Mouse (Mus musculus): Measurements from ENCODE around the gene Abi2. TPM values are rescaled to one million over a fixed set of nuclear protein-coding genes. Genes with fewer than 3 reads are reported as not detected.

The Abi2 gene
- polyA plus RNA-seq, 1 experiment = 6.7 TPM

GRCm38 (mm10) chr1:60447067-60447466, 37.6 kb downstream of the Abi2 start:
- Histone ChIP-seq H3K27me3 (ENCODE audit: control insufficient read depth, insufficient read depth, insufficient read length) (no peaks in the 10 kb centered on the region), H3K36me3 (ENCODE audit: control insufficient read depth, insufficient read depth) (no peaks in the 10 kb centered on the region), H3K4me2 (ENCODE audit: low read depth) (no peak overlapping the region), H3K4me3 (no peak overlapping the region), H3ac (ENCODE audit: control insufficient read depth, insufficient read length) (no peak overlapping the region), H3K79me2 (ENCODE audit: control insufficient read depth, insufficient read depth) (no peaks in the 10 kb centered on the region)
- TF ChIP-seq SRF (IDR thresholded peaks at IDR 0.05; ENCODE audit: control insufficient read depth, insufficient read length, low read depth) (no peak), USF1 (IDR thresholded peaks at IDR 0.05; ENCODE audit: low read depth) (no peak), MYOD1 (IDR thresholded peaks at IDR 0.05; ENCODE audit: control insufficient read depth in 1 of 3, insufficient read length in 2 of 3, low read depth in 2 of 3) (no peak), REST (IDR thresholded peaks at IDR 0.05; ENCODE audit: insufficient read depth, insufficient read length) (no peak), POLR2AphosphoS2 (IDR thresholded peaks at IDR 0.05; ENCODE audit: insufficient read length, low read depth) (no peak), MYOG (IDR thresholded peaks at IDR 0.05; ENCODE audit: control insufficient read depth in 1 of 3, insufficient read depth in 1 of 3, insufficient read length in 2 of 3, low read depth in 2 of 3) (no peak), MAX (IDR thresholded peaks at IDR 0.05; ENCODE audit: low read depth) (no peak), CEBPB (IDR thresholded peaks at IDR 0.05; ENCODE audit: insufficient read depth, poor library complexity, severe bottlenecking) (no peak), TCF12 (IDR thresholded peaks at IDR 0.05; ENCODE audit: insufficient read depth, poor library complexity, severe bottlenecking) (no peak), POLR2A (IDR thresholded peaks at IDR 0.05; ENCODE audit: insufficient read length, low read depth) (no peak), TCF3 (IDR thresholded peaks at IDR 0.05; ENCODE audit: insufficient read length, low read depth) (no peak), E2F4 (IDR thresholded peaks at IDR 0.05; ENCODE audit: insufficient read depth) (no peak)

DNA sequence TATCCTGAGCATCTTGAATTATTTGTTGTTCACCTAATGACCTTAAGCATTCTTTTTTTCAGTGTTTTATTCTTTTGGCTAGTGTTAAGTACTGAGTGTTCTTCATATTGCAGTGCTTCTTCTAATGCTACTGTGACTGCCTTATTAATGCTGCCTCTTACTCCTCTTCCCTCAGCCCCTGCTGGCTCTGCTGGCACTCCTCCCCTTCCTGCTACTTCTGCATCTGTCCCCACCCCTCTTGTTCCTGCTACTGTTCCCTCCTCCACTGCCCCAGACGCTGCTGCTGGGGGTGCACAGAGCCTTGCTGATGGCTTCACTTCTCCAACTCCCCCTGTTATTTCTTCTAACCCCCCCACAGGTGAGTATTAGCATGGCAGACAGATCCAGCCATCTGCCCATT, 40.5 kb downstream of the Abi2 start:
- H3K4me3 ChIP-seq = no peak overlapping the region
- H3ac ChIP-seq (ENCODE audit: control insufficient read depth, insufficient read length) = no peak overlapping the region
- TF ChIP-seq POLR2A (IDR thresholded peaks at IDR 0.05; ENCODE audit: insufficient read length, low read depth) = no peak
- TF ChIP-seq E2F4 (IDR thresholded peaks at IDR 0.05; ENCODE audit: insufficient read depth) = no peak
- no peak for TF ChIP-seq TCF12 (IDR thresholded peaks at IDR 0.05; ENCODE audit: insufficient read depth, poor library complexity, severe bottlenecking)
- TF ChIP-seq TCF3 (IDR thresholded peaks at IDR 0.05; ENCODE audit: insufficient read length, low read depth) = no peak
- no peak for TF ChIP-seq SRF (IDR thresholded peaks at IDR 0.05; ENCODE audit: control insufficient read depth, insufficient read length, low read depth)
- no peak for TF ChIP-seq CEBPB (IDR thresholded peaks at IDR 0.05; ENCODE audit: insufficient read depth, poor library complexity, severe bottlenecking)
- no peak for TF ChIP-seq MYOD1 (IDR thresholded peaks at IDR 0.05; ENCODE audit: control insufficient read depth in 1 of 3, insufficient read length in 2 of 3, low read depth in 2 of 3)
- no peak for TF ChIP-seq POLR2AphosphoS2 (IDR thresholded peaks at IDR 0.05; ENCODE audit: insufficient read length, low read depth)
- no peak for TF ChIP-seq REST (IDR thresholded peaks at IDR 0.05; ENCODE audit: insufficient read depth, insufficient read length)
- TF ChIP-seq MYOG (IDR thresholded peaks at IDR 0.05; ENCODE audit: control insufficient read depth in 1 of 3, insufficient read depth in 1 of 3, insufficient read length in 2 of 3, low read depth in 2 of 3) = no peak
- TF ChIP-seq USF1 (IDR thresholded peaks at IDR 0.05; ENCODE audit: low read depth) = no peak
- no peak for TF ChIP-seq MAX (IDR thresholded peaks at IDR 0.05; ENCODE audit: low read depth)
- H3K79me2 ChIP-seq (ENCODE audit: control insufficient read depth, insufficient read depth) = no peaks in the 10 kb centered on the region
- no peaks in the 10 kb centered on the region for H3K27me3 ChIP-seq (ENCODE audit: control insufficient read depth, insufficient read depth, insufficient read length)
- peaks cover 11% of the 10 kb centered on the region for H3K36me3 ChIP-seq (ENCODE audit: control insufficient read depth, insufficient read depth)
- H3K4me2 ChIP-seq (ENCODE audit: low read depth) = no peak overlapping the region

- Histone ChIP-seq H3K4me2 (ENCODE audit: low read depth) (no peak overlapping the region), H3K36me3 (ENCODE audit: control insufficient read depth, insufficient read depth) (peaks cover 4% of the 10 kb centered on the region), H3K27me3 (ENCODE audit: control insufficient read depth, insufficient read depth, insufficient read length) (no peaks in the 10 kb centered on the region), H3K4me3 (no peak overlapping the region), H3ac (ENCODE audit: control insufficient read depth, insufficient read length) (no peak overlapping the region), H3K79me2 (ENCODE audit: control insufficient read depth, insufficient read depth) (no peaks in the 10 kb centered on the region)
- TF ChIP-seq REST (IDR thresholded peaks at IDR 0.05; ENCODE audit: insufficient read depth, insufficient read length) = no peak
- no peak for TF ChIP-seq MAX (IDR thresholded peaks at IDR 0.05; ENCODE audit: low read depth)
- TF ChIP-seq MYOG (IDR thresholded peaks at IDR 0.05; ENCODE audit: control insufficient read depth in 1 of 3, insufficient read depth in 1 of 3, insufficient read length in 2 of 3, low read depth in 2 of 3) = no peak
- TF ChIP-seq POLR2AphosphoS2 (IDR thresholded peaks at IDR 0.05; ENCODE audit: insufficient read length, low read depth) = no peak
- TF ChIP-seq TCF3 (IDR thresholded peaks at IDR 0.05; ENCODE audit: insufficient read length, low read depth) = no peak
- no peak for TF ChIP-seq MYOD1 (IDR thresholded peaks at IDR 0.05; ENCODE audit: control insufficient read depth in 1 of 3, insufficient read length in 2 of 3, low read depth in 2 of 3)
- no peak for TF ChIP-seq CEBPB (IDR thresholded peaks at IDR 0.05; ENCODE audit: insufficient read depth, poor library complexity, severe bottlenecking)
- TF ChIP-seq TCF12 (IDR thresholded peaks at IDR 0.05; ENCODE audit: insufficient read depth, poor library complexity, severe bottlenecking) = no peak
- TF ChIP-seq USF1 (IDR thresholded peaks at IDR 0.05; ENCODE audit: low read depth) = no peak
- no peak for TF ChIP-seq SRF (IDR thresholded peaks at IDR 0.05; ENCODE audit: control insufficient read depth, insufficient read length, low read depth)
- no peak for TF ChIP-seq POLR2A (IDR thresholded peaks at IDR 0.05; ENCODE audit: insufficient read length, low read depth)
- TF ChIP-seq E2F4 (IDR thresholded peaks at IDR 0.05; ENCODE audit: insufficient read depth) = no peak
Measured at GRCm38 (mm10) chr1:60460623-60461022, 51.2 kb downstream of the Abi2 start.

GRCm38 (mm10) chr1:60469491-60469890, 60.1 kb downstream of the Abi2 start:
- Histone ChIP-seq H3K4me2 (ENCODE audit: low read depth) (no peak overlapping the region), H3K36me3 (ENCODE audit: control insufficient read depth, insufficient read depth) (peaks cover 13% of the 10 kb centered on the region), H3K27me3 (ENCODE audit: control insufficient read depth, insufficient read depth, insufficient read length) (no peaks in the 10 kb centered on the region), H3K4me3 (no peak overlapping the region), H3ac (ENCODE audit: control insufficient read depth, insufficient read length) (no peak overlapping the region), H3K79me2 (ENCODE audit: control insufficient read depth, insufficient read depth) (no peaks in the 10 kb centered on the region)
- TF ChIP-seq E2F4 (IDR thresholded peaks at IDR 0.05; ENCODE audit: insufficient read depth) = no peak
- TF ChIP-seq MYOG (IDR thresholded peaks at IDR 0.05; ENCODE audit: control insufficient read depth in 1 of 3, insufficient read depth in 1 of 3, insufficient read length in 2 of 3, low read depth in 2 of 3) = no peak

DNA sequence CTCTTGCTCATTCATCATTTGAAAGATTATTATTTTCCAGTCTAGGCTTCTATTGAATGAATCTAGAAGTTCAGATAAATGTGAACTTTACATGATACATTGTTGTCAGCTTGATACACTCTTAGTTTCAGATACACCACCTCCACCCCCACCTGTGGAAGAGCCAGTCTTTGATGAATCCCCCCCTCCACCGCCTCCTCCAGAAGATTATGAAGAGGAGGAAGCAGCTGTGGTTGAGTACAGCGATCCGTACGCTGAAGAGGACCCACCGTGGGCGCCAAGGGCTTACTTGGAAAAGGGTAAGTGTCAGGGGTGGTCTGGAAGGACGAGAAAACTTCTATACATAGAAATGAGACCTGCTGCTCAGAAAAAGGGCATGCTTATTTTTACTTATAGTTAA, 61.1 kb downstream of the Abi2 start:
- Histone ChIP-seq H3K4me3 (no peak overlapping the region), H3K36me3 (ENCODE audit: control insufficient read depth, insufficient read depth) (peaks cover 11% of the 10 kb centered on the region), H3ac (ENCODE audit: control insufficient read depth, insufficient read length) (no peak overlapping the region), H3K79me2 (ENCODE audit: control insufficient read depth, insufficient read depth) (no peaks in the 10 kb centered on the region), H3K4me2 (ENCODE audit: low read depth) (no peak overlapping the region), H3K27me3 (ENCODE audit: control insufficient read depth, insufficient read depth, insufficient read length) (no peaks in the 10 kb centered on the region)
- no peak for TF ChIP-seq E2F4 (IDR thresholded peaks at IDR 0.05; ENCODE audit: insufficient read depth)
- TF ChIP-seq TCF12 (IDR thresholded peaks at IDR 0.05; ENCODE audit: insufficient read depth, poor library complexity, severe bottlenecking) = no peak
- TF ChIP-seq CEBPB (IDR thresholded peaks at IDR 0.05; ENCODE audit: insufficient read depth, poor library complexity, severe bottlenecking) = no peak
- no peak for TF ChIP-seq MYOD1 (IDR thresholded peaks at IDR 0.05; ENCODE audit: control insufficient read depth in 1 of 3, insufficient read length in 2 of 3, low read depth in 2 of 3)
- no peak for TF ChIP-seq TCF3 (IDR thresholded peaks at IDR 0.05; ENCODE audit: insufficient read length, low read depth)
- TF ChIP-seq POLR2AphosphoS2 (IDR thresholded peaks at IDR 0.05; ENCODE audit: insufficient read length, low read depth) = no peak
- TF ChIP-seq POLR2A (IDR thresholded peaks at IDR 0.05; ENCODE audit: insufficient read length, low read depth) = no peak
- TF ChIP-seq MAX (IDR thresholded peaks at IDR 0.05; ENCODE audit: low read depth) = no peak
- no peak for TF ChIP-seq REST (IDR thresholded peaks at IDR 0.05; ENCODE audit: insufficient read depth, insufficient read length)
- no peak for TF ChIP-seq MYOG (IDR thresholded peaks at IDR 0.05; ENCODE audit: control insufficient read depth in 1 of 3, insufficient read depth in 1 of 3, insufficient read length in 2 of 3, low read depth in 2 of 3)
- no peak for TF ChIP-seq USF1 (IDR thresholded peaks at IDR 0.05; ENCODE audit: low read depth)
